Mouse (Mus musculus): ENCODE measurements around the gene Shank2.

Gene Shank2

DNA sequence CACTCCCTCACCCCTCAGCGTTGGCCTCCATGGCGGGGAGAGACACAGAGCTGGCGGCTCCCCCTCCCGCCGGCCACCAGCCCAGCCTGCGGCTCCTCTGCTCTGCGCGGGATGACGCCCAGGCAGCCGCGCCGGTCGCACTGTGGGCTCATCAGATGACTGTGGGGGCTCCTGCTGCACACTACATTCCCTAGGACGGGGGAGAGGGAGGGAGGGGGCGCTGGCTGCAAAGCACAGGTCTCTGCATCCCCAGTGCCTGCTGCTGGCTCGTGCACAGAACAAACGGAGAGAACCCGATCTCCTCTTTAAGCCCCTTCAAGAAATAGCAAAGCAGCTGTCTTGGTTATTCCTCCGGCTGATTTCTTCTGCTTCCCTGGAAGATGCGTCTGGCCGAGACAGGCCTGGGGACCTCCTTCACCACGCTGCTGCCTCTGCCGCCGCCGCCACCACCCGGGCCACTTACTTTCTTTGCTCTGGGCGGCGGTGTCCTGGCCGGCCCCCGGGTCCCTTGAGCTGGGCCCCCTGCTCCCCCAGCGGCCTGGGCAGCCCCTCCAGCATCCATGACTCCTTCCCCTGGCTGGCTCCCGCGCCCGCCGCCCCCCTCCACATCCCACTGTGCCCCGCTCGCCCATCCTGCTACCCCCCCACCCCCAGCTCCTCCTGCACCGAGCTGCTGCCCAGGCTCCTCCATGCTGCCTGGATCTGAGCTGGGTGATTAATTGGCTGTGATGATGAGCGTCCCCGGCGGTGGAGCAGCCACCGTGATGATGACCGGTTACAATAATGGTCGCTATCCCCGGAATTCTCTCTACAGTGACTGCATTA, 282.7 kb downstream of the Shank2 start:
- peak; percentile 81 for DNase-seq

DNA sequence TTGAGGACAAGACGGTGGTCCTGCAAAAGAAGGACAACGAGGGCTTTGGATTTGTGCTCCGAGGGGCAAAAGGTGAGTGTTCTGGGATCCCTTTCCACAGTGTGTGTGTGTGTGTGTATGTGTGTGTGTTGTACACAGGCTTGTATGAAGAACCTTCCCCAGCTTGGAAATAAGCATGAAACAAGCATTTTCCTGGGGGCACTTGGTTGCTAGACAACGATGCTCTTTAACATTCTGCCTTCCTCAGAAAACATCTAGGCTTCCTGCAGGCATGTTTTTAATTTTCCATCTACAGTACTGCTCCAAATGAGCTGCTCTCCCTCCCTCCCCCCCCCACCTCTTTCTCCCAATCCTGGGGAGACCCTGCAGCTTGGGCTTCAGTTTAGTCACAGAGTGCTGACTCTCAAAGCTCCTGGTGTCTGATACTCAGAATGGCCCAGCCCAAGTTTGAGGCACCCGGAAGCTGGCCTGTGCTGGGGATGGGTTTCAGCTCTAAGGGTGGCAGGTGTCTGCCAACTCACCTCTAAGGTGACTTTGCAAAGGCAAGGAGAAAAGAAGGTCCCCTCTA, 283.4 kb downstream of the Shank2 start:
- DNase-seq: no peak

- DNase-seq: no peak
Observed at GRCm38 (mm10) chr7:144285912-144286311, 284.2 kb downstream of the Shank2 start.

- no peak for DNase-seq
Observed at GRCm38 (mm10) chr7:144287991-144288390, 286.3 kb downstream of the Shank2 start.

GRCm38 (mm10) chr7:144291478-144291877, 289.8 kb downstream of the Shank2 start:
- DNase-seq: no peak

DNA sequence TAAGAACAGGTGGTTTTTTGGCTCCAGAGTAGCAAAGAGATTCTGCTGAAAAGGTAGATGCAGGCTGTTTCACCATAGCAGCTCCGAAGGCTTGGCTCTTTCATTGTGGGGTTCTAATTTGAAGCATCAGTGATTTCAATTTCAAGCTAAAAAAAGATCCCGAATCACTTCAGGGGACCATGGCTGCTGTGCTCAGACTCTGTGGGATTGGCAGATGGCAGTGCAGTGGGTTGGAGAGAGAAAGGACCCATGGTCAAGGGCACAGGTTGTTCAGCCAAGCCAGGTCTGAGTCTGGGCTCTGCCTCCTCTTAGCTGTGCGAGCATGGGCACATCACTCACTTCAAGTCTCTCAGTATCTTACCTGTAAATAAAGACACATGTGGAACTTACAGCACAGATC, 291.9 kb downstream of the Shank2 start:
- no peak for DNase-seq

- no peak for DNase-seq
Observed at GRCm38 (mm10) chr7:144294239-144295200, 292.8 kb downstream of the Shank2 start.

- no peak for DNase-seq
Observed at GRCm38 (mm10) chr7:144299351-144299750, 297.6 kb downstream of the Shank2 start.

DNA sequence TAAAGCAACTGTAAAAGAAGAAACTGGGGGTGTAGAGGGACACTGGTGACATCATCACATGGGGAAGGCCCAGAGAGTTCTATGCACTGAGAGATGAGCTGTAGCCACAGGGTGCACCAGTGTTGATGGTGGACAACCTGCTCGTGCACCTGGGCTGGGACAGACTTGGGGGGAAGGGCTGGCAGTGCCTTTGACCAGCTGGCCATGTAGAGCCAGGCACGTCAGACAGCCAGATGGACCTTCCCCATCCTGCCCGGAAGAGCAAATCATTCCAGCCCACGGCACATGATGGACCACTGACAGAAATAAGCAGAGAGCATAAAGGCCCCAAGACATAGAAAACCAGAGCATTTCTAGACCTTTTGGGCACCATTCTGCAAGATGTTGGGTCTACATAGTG, 299.9 kb downstream of the Shank2 start:
- DNase-seq: no peak

DNA sequence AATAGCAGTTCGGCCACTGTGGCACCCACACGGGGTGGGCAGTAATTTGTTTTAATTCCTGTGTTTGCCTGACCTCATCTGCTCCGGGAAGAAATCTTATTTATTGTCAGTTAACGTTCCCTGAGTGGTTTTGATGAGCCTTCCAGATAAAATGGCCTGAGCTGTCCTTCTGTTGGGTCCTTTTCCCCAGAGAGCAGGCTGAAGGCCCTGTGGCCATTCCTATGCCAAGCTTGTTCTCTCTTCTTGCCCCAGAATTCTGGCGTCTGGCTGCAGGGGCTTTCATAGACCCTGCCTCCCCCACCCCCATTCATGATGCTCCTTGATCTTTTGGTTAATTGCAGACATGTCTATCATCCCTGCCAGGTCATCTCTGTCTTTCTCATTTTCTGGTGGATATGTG, 300.8 kb downstream of the Shank2 start:
- no peak for DNase-seq

DNA sequence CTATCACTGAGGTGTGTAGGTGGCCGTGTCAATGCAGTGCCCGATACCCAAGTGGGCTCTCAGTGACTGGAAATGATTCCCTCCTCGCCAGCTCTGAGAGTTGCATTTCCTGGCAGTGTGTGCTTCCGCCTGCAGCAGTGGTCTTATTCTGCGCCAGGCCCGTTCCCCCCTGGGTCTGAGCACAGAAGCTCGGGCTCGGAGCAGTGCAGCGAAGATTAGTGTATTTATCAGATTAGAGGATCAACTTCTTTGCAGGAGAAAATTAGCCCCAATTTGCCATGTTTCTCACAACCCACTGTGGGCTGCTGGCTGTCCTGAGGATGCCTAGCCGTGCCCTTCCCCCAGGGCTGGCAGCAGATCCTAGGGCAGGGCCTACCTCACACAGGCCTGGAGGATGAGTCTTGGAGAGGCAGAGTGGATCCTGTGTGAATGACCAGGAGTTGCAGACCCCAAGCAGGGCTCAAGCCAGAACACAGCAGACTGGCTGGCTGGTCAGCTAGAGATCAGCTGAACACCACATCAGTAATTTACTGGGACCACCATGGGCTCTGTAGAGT, 306.2 kb downstream of the Shank2 start:
- DNase-seq: no peak

DNA sequence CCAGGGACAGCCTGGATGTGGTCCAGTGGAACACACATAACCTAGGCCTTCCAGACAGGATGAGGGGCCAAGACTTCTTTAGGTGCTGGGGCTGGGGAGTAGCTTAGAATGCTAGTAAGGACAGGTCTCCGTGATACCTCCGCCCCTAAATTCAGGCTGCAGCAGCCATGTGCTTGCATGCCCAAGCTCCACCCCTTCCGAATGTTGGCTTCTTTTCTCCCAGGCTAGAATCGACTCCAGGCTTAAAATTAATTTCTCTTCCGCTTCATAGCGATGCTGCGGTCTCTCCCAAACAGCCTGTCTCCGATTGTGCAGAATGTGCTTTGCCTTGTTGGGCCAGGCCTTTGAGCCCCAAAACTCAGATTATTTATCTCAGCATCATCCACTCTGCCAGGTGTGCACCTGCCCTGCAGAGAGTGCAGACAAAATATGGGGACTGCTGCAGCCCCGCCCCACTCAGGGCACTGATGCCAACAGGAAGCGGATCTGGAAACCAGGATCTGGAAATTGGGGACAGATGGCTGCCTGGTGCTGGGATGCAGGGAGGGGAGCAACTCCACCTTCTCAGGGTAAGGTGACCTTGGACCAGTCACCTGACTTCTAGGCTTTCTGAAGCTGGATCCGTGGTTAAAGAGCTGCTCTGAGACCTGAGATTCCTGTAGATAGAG, 312.8 kb downstream of the Shank2 start:
- DNase-seq: no peak

DNA sequence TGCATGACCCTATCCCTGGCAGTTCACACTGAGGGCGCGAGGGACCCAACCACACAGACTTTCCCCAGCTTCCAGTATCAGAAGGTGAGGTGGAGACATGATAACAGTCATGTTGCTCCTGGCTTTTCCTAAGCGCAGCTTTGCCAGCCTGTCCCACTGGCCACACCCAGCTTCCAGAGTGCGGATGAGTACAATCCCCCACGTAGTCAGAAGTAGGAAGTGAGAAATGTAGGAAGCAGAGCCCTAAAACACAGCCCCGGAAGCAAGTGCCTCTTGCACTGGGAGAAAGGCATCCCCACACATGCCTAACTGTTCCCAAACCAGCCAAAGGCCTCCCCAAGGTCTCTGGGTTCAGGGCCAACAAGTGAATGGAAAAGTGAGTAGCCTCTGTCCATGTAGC, 314.5 kb downstream of the Shank2 start:
- peak; percentile 37 for DNase-seq

- peak; percentile 82 for DNase-seq
Observed at GRCm38 (mm10) chr7:144316797-144317196, 315.1 kb downstream of the Shank2 start.

DNA sequence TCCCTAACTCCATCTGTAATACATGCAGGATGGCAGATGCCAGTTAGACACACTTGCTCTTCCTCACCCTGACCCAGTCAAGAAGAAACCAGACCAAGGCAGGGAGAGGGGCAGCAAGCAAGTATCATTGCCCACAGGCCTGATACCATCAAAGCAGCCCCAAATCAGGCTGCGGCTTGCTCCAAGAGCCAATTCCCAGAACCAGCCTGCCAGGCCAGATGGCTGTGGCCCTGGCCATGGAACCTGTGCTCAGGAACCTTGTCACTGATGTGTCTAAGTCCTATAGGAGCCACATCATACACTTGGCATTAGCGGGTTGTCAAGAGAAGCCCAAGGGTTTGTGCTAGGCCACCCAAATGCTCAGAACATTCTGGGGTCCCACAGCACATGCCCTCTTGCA, 322.3 kb downstream of the Shank2 start:
- no peak for DNase-seq

- no peak for DNase-seq
Observed at GRCm38 (mm10) chr7:144324861-144325260, 323.1 kb downstream of the Shank2 start.

DNA sequence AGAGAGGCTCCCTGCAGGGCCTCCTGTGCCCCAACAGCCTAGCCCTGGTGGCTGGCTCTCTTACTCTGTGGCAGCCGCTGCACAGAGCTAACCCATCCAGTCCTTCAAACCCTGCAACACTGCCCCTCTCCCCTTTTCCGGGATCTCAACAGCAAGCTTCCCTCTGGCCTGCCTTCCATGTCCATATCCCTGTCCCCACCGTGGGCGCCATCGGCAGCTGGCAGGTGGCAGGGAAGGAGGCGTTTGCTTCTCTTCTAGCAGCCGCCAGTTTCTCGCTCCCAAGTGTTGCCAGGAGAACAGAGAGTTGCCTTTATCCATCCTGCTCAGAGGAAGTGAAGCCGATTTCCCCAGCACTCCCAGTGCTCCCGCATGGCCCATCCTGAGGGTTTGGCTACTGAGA, 323.9 kb downstream of the Shank2 start:
- DNase-seq: peak; percentile 83

GRCm38 (mm10) chr7:144329403-144329890, 327.7 kb downstream of the Shank2 start:
- DNase-seq: no peak

GRCm38 (mm10) chr7:144336626-144337025, 334.9 kb downstream of the Shank2 start:
- no peak for DNase-seq

DNA sequence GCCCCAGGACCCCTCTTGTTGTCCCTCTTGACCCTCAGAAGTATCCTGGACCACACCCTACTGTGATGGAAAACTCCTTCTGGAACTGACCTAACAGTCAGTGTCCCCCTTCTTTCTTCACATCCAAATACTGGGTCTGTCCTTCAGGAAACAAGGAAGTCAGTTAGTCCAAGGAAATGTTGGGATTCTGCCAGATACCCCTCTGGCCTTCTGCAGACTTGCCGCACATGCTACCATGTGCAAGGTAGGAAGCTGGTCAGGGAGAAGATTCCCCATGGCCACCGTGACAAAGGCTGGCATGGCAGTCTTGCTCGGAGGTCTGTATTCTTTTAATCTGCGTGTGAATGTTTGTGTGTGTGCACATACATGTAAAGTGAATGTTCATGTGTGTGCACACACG, 337.0 kb downstream of the Shank2 start:
- no peak for DNase-seq

- DNase-seq: no peak
Observed at GRCm38 (mm10) chr7:144340376-144340775, 338.6 kb downstream of the Shank2 start.

DNA sequence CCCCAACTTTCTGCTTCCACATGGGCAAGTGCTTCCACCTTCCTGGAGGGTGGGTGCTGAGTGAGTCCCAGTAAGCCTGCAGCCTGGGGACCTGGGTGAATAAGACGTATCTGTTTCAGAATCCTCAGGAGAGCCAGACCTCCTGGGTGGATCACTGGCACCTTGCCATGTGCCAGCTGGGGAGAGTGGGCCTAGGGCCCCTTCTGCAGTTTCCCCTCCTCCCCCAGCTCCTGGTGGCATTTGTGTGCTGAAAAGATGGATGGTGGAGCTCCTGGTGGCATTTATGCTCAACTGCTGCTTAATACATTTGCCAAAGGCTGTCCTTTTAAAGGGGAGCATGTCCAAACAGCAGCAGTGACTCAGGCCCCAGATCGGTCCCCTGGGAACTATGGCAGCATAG, 364.4 kb downstream of the Shank2 start:
- DNase-seq: no peak

Measured in right cerebral cortex, postnatal 25 days (tissue).